Mouse (Mus musculus) limb, embryonic 10.5 days (tissue): ENCODE data around the gene St6galnac3. TPM values are rescaled to one million over a fixed set of nuclear protein-coding genes. Genes with fewer than 3 reads are reported as not detected.

Experiments used
- DNase-seq: peaks from one replicate; pipeline ENCODE4 v3.0.0-alpha.2; 2017; ENCODE audit warnings: low spot score
- H3K27ac ChIP-seq: fragments of 300-500 bp; sonication (generic); 2 replicates; pipeline ENCODE4 v1.5.1; 2016; ENCODE audit warnings: mild to moderate bottlenecking
- H3K27me3 ChIP-seq: fragments of 300-500 bp; sonication (generic); 2 replicates; pipeline ENCODE4 v1.6.1; 2016; ENCODE audit warnings: low read depth, mild to moderate bottlenecking; ENCODE audit not compliant: poor library complexity, severe bottlenecking
- H3K36me3 ChIP-seq: fragments of 300-500 bp; sonication (generic); 2 replicates; pipeline ENCODE4 v1.6.1; 2016; ENCODE audit warnings: mild to moderate bottlenecking, moderate library complexity
- H3K4me1 ChIP-seq: fragments of 300-500 bp; sonication (generic); 2 replicates; pipeline ENCODE4 v1.6.1; 2016
- H3K4me3 ChIP-seq: fragments of 300-500 bp; sonication (generic); 2 replicates; pipeline ENCODE4 v1.5.1; 2016; ENCODE audit warnings: mild to moderate bottlenecking, moderate library complexity
- H3K9me3 ChIP-seq: fragments of 300-500 bp; sonication (generic); replicated peaks from 2 replicates; pipeline ENCODE4 v1.6.1; 2016; ENCODE audit warnings: mild to moderate bottlenecking
- WGBS: fragments of 180-500 bp; shearing (Covaris S2); methylation state at CpG from one replicate; pipeline ENCODE4 v1.1.7; 2016; 5-methylcytosine and 5-hydroxymethylcytosine counted together
- polyA plus RNA-seq: library from polyadenylated mRNA; unstranded; fragments of >200 nt; fragmentation: Nextera tagmentation; extraction: Ambion mirVana; gene quantifications from 2 replicates; pipeline ENCODE4 v1.2.1, GENCODE M21; 2016

The St6galnac3 gene
- polyA plus RNA-seq, 1 experiment from 2014 or later = 53.3 TPM

GRCm38 (mm10) chr3:153674359-153674758 is 50.6 kb downstream of the St6galnac3 start:
- Histone ChIP-seq H3K4me3 (no peak overlapping the region), H3K4me1 (peaks cover 45% of the 10 kb centered on the region), H3K27me3 (no peaks in the 10 kb centered on the region), H3K27ac (no peak overlapping the region), H3K9me3 (no peaks in the 10 kb centered on the region), H3K36me3 (peaks cover 6% of the 10 kb centered on the region; the same call in 1 of the 2 replicates)
- WGBS = 87% methylated on average over 8 of the region's 8 CpGs
- no peak for DNase-seq

DNA sequence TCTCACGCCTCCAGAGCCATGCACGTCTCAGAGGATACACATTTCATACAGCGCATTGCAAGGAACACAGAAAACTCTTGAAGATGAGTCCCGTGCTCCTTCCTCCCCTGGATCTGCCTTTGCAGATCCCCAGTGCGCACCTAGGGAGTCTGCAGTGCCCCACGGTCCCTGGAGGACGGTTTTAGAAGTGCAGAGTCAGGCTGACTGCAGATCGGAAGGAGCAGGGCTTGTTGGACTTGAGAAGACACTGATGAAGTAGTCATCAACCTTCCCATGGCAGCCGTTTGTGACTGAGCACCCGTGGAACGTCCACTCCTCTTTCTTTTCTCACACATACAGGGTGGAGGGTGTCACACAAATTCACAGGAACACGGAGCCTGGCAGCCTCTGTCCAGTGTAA is 51.5 kb downstream of the St6galnac3 start:
- Histone ChIP-seq H3K4me1 (peaks cover 50% of the 10 kb centered on the region), H3K4me3 (no peak overlapping the region), H3K36me3 (peaks cover 4% of the 10 kb centered on the region; the same call in 1 of the 2 replicates), H3K27me3 (no peaks in the 10 kb centered on the region), H3K9me3 (no peaks in the 10 kb centered on the region), H3K27ac (0 out of 2 replicates have a peak overlapping the region, but pooled peaks have one; percentile 26)
- 86% methylated on average over 12 of the region's 12 CpGs for WGBS
- DNase-seq = no peak

- H3K36me3 ChIP-seq = peaks cover 4% of the 10 kb centered on the region; the same call in 1 of the 2 replicates
- no peak for DNase-seq
- no peaks in the 10 kb centered on the region for H3K9me3 ChIP-seq
- peaks cover 39% of the 10 kb centered on the region for H3K4me1 ChIP-seq
- no peaks in the 10 kb centered on the region for H3K27me3 ChIP-seq
- 92% methylated on average over 10 of the region's 10 CpGs for WGBS
- H3K4me3 ChIP-seq = no peak overlapping the region
- no peak overlapping the region for H3K27ac ChIP-seq
These were observed 53.9 kb downstream of the St6galnac3 start for GRCm38 (mm10) chr3:153670953-153671674.

- WGBS = 89% methylated on average over 13 of the region's 13 CpGs
- Histone ChIP-seq H3K27me3 (no peaks in the 10 kb centered on the region), H3K4me1 (peaks cover 29% of the 10 kb centered on the region)
These were observed 55.1 kb downstream of the St6galnac3 start for GRCm38 (mm10) chr3:153669737-153670435.

GRCm38 (mm10) chr3:153669329-153669728 is 55.6 kb downstream of the St6galnac3 start:
- Histone ChIP-seq H3K4me3 (no peak overlapping the region), H3K36me3 (peaks cover 4% of the 10 kb centered on the region; the same call in 1 of the 2 replicates), H3K4me1 (peaks cover 26% of the 10 kb centered on the region), H3K9me3 (no peaks in the 10 kb centered on the region), H3K27me3 (no peaks in the 10 kb centered on the region), H3K27ac (no peak overlapping the region)
- 90% methylated on average over 8 of the region's 8 CpGs for WGBS
- no peak for DNase-seq

More at GRCm38 (mm10) chr3:153669737-153670435, 55.1 kb downstream of the St6galnac3 start:
- no peak for DNase-seq
- H3K27ac ChIP-seq = peak overlapping the region; percentile 53; the same call in 1 of the 2 replicates
- H3K36me3 ChIP-seq = peaks cover 4% of the 10 kb centered on the region; the same call in 1 of the 2 replicates
- no peaks in the 10 kb centered on the region for H3K9me3 ChIP-seq
- no peak overlapping the region for H3K4me3 ChIP-seq

DNA sequence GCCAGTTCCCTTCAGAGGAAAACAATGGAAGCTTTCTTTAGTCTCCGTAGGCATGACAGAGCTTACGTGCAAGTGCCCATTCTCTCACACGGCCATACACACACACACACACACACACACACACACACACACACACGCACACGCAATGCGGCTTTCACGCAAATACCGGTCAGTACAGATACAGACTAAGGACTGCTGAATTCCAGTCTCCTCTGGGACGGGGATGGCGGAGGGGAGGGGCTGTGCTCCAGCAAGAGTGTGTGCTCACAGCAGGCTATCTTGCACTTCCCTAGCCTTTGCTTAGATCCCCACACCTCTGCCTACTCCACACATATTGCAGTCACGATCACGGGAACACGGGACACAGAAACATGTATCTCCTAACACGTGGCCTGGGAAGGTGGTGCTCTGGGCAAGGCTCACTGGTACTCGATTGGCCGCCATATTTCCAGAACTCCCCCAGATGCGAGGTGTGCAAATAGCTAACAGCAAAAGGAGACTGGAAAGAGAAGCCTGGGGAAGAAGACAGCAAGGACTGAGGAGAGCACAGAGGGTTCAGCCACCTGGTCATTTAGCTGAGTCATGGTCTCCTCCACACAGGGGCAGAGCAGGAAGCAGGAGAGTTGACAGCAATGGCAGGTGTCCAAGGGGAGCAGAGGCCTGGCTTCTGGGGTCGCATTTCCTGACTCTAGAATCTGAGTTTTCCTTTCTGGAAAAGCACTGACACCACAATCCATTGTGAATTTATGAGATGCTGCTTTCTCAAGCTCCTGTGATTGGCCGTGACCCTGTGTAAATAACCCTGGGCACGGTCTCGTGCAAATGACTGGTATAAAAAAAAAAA is 56.3 kb downstream of the St6galnac3 start:
- no peaks in the 10 kb centered on the region for H3K27me3 ChIP-seq
- H3K36me3 ChIP-seq = peaks cover 4% of the 10 kb centered on the region; the same call in 1 of the 2 replicates
- WGBS = 86% methylated on average over 21 of the region's 21 CpGs
- DNase-seq = no peak
- H3K27ac ChIP-seq = peak overlapping the region; percentile 61
- no peaks in the 10 kb centered on the region for H3K9me3 ChIP-seq
- no peak overlapping the region for H3K4me3 ChIP-seq
- H3K4me1 ChIP-seq = peaks cover 30% of the 10 kb centered on the region

DNA sequence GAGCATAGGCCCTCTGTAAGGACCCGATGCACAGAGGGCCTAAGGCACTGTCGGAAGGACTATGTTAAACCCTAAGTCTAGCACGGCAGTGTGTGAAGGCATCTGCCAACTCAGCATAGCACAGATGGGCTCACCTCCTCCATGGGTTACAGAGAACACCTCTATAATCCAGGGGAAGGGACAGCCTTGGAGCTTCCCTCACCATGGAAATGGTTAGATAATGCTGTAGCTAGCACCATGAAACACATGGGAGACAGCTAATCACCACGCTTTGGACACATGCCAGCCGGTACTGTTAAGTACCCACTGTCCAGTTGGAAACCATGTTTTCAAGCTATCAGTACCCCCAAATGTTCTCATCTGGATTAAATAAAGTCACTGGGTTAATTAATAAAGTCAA is 60.3 kb downstream of the St6galnac3 start:
- no peaks in the 10 kb centered on the region for H3K27me3 ChIP-seq
- H3K27ac ChIP-seq = no peak overlapping the region
- 94% methylated on average over 5 of the region's 5 CpGs for WGBS
- DNase-seq = no peak
- H3K9me3 ChIP-seq = no peaks in the 10 kb centered on the region
- no peaks in the 10 kb centered on the region for H3K36me3 ChIP-seq
- peaks cover 32% of the 10 kb centered on the region for H3K4me1 ChIP-seq
- H3K4me3 ChIP-seq = no peak overlapping the region

- Histone ChIP-seq H3K4me3 (no peak overlapping the region), H3K9me3 (no peaks in the 10 kb centered on the region), H3K36me3 (no peaks in the 10 kb centered on the region), H3K27me3 (no peaks in the 10 kb centered on the region), H3K4me1 (peaks cover 32% of the 10 kb centered on the region), H3K27ac (no peak overlapping the region)
- no peak for DNase-seq
- 62% methylated on average over 10 of the region's 10 CpGs for WGBS
These were observed 61.0 kb downstream of the St6galnac3 start for GRCm38 (mm10) chr3:153663841-153664427.

DNA sequence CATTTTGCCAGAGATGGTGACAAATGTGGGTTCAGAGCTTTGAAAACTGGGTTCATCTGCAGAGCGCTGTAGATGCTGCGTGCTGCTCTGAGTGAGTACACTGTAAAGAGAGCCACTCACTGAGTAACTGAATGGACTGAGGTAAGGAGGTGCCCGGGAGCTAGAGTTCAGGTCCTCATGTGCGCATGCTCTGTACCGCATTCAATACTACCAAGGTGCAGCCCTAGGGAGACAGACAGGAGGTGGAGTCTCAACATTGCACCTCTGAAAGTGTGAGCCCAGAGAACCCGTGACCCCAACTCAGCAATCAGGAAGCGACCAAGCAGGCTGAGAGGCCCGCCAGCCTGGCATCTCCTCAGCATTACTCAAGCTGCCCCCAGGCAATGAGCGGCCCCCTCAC is 62.2 kb downstream of the St6galnac3 start:
- 85% methylated on average over 9 of the region's 9 CpGs for WGBS
- no peak for DNase-seq
- no peak overlapping the region for H3K4me3 ChIP-seq
- H3K4me1 ChIP-seq = peaks cover 20% of the 10 kb centered on the region
- no peaks in the 10 kb centered on the region for H3K27me3 ChIP-seq
- H3K9me3 ChIP-seq = no peaks in the 10 kb centered on the region
- no peaks in the 10 kb centered on the region for H3K36me3 ChIP-seq
- H3K27ac ChIP-seq = no peak overlapping the region

- H3K27ac ChIP-seq = no peak overlapping the region
- no peak overlapping the region for H3K4me3 ChIP-seq
- no peaks in the 10 kb centered on the region for H3K9me3 ChIP-seq
- H3K27me3 ChIP-seq = no peaks in the 10 kb centered on the region
- no peak for DNase-seq
- peaks cover 19% of the 10 kb centered on the region for H3K4me1 ChIP-seq
- no peaks in the 10 kb centered on the region for H3K36me3 ChIP-seq
- WGBS = 90% methylated on average over 7 of the region's 7 CpGs
These were observed 63.0 kb downstream of the St6galnac3 start for GRCm38 (mm10) chr3:153661927-153662326.

GRCm38 (mm10) chr3:153659575-153660168 is 65.3 kb downstream of the St6galnac3 start:
- Histone ChIP-seq H3K27ac (no peak overlapping the region), H3K4me3 (no peak overlapping the region), H3K9me3 (no peaks in the 10 kb centered on the region), H3K36me3 (no peaks in the 10 kb centered on the region), H3K27me3 (no peaks in the 10 kb centered on the region), H3K4me1 (peaks cover 19% of the 10 kb centered on the region)
- 91% methylated on average over 15 of the region's 15 CpGs for WGBS
- DNase-seq = no peak
